Mouse (Mus musculus): ENCODE results near the gene Zfp184. TPM values are rescaled to one million over a fixed set of nuclear protein-coding genes. Genes with fewer than 3 reads are reported as not detected.

The Zfp184 gene
- polyA plus RNA-seq, 1 experiment from 2014 or later: 5.2 TPM

DNA sequence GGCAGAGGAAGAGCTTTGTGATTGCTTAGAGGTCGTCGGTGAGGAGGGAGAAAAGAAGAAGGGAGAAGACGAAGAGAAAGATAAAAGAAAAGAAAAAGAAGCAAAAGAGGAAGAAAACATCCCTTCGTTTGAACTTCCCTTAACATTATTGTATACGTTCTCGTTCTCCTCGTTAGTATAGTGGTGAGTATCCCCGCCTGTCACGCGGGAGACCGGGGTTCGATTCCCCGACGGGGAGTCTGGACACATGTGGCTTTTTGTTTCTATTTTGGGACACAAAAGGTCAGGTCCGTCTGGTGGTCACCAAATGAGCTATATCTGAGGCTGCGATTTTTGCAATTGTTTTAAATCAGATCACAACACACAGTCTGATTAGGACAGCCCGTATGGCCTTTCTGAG lies 33.7 kb upstream of the Zfp184 start:
- Histone ChIP-seq H3K9me3 (no peaks in the 10 kb centered on the region), H3K4me3 (peak overlapping the region; percentile 46), H3K4me2 (peak overlapping the region; percentile 62), H3K27me3 (replicated peaks) (peaks cover 5% of the 10 kb centered on the region; the same call in 1 of the 2 replicates), H3K9ac (peak overlapping the region; percentile 63; the same call in 1 of the 2 replicates), H3K4me1 (peaks cover 12% of the 10 kb centered on the region), H3K36me3 (no peaks in the 10 kb centered on the region), H3K27ac (replicated peaks) (no peak overlapping the region)
- 6% methylated on average over 17 of the region's 17 CpGs for WGBS
- ATAC-seq (ENCODE audit: extremely low read depth, insufficient number of reproducible peaks, low FRiP score, low TSS enrichment): no peak

DNA sequence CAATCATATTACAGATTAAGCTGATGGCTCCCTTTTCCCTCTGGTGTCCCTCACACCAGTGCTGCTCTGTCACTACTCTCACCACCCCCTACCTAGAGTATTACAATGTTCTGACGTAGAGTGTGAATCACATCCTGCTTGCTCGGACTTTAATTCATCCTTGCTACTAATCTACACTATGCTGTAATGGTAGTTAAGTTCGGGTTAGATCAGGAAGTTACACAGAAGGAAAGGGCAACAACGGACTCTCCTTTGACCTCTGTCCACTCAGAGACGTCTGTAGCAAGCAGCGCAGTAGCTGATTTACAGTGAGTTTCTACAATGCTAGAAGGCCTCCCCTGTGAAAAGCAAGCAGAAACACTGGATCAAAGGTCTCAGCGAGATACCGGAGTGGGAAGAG lies 31.0 kb upstream of the Zfp184 start:
- Histone ChIP-seq H3K36me3 (no peaks in the 10 kb centered on the region), H3K9ac (peak overlapping the region; percentile 67), H3K27me3 (replicated peaks) (peaks cover 5% of the 10 kb centered on the region; the same call in 1 of the 2 replicates), H3K4me2 (peak overlapping the region; percentile 64), H3K4me3 (peak overlapping the region; percentile 47), H3K4me1 (peaks cover 19% of the 10 kb centered on the region), H3K9me3 (no peaks in the 10 kb centered on the region), H3K27ac (replicated peaks) (peak overlapping the region; percentile 40)
- ATAC-seq (ENCODE audit: extremely low read depth, insufficient number of reproducible peaks, low FRiP score, low TSS enrichment): no peak
- 9% methylated on average over 8 of the region's 8 CpGs for WGBS

DNA sequence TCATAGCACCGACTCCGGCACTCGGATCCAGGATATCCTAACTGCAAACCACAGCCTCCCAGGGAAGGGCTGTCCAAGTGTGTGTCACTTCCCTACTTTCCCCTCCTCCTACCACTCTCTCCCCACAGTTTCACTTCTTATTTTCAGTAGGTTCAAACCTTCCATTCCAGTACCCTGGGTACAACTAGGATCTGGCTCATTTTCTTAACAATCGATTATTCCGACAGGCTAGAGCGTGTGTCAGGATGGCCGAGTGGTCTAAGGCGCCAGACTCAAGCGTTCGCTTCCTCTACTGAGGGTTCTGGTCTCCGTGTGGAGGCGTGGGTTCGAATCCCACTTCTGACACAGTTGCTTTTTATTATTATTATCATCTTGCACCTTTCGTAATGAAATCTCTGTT lies 30.3 kb upstream of the Zfp184 start:
- ATAC-seq (ENCODE audit: extremely low read depth, insufficient number of reproducible peaks, low FRiP score, low TSS enrichment): no peak; the same call in 1 of the 2 replicates
- H3K9ac ChIP-seq: peak overlapping the region; percentile 67

DNA sequence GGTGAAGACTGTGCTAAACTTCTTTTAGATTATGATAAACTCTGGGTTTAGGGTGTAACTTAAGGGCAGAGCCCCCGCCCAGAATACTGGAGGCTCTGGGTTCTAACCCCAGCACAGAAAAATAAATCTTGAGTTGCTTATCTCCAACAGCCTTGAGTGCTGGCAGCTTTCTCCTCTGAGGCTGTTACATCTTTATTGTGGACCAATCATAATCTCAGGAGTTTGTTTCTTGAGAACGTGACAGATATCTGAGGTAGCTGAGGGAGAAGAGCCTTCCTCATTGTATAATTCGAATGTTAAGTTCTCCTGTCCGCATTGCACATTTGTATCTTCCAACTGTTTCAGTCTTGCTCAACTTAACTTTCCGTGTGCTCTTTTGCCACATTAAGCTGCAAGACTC lies 29.4 kb upstream of the Zfp184 start:
- no peak overlapping the region for H3K4me3 ChIP-seq
- H3K4me2 ChIP-seq: no peak overlapping the region
- H3K36me3 ChIP-seq: no peaks in the 10 kb centered on the region
- WGBS: 48% methylated on average over 5 of the region's 5 CpGs
- no peaks in the 10 kb centered on the region for H3K9me3 ChIP-seq
- peaks cover 19% of the 10 kb centered on the region for H3K4me1 ChIP-seq
- no peak for ATAC-seq (ENCODE audit: extremely low read depth, insufficient number of reproducible peaks, low FRiP score, low TSS enrichment)
- H3K27ac ChIP-seq (replicated peaks): no peak overlapping the region
- no peak overlapping the region for H3K9ac ChIP-seq
- H3K27me3 ChIP-seq (replicated peaks): peaks cover 5% of the 10 kb centered on the region; the same call in 1 of the 2 replicates

More for the DNA sequence above, 30.3 kb upstream of the Zfp184 start:
- Histone ChIP-seq H3K4me2 (peak overlapping the region; percentile 64), H3K36me3 (no peaks in the 10 kb centered on the region), H3K9me3 (no peaks in the 10 kb centered on the region), H3K27ac (replicated peaks) (peak overlapping the region; percentile 40; the same call in 1 of the 2 replicates), H3K27me3 (replicated peaks) (peaks cover 5% of the 10 kb centered on the region; the same call in 1 of the 2 replicates), H3K4me1 (peaks cover 19% of the 10 kb centered on the region), H3K4me3 (peak overlapping the region; percentile 47)
- 5% methylated on average over 14 of the region's 14 CpGs for WGBS

DNA sequence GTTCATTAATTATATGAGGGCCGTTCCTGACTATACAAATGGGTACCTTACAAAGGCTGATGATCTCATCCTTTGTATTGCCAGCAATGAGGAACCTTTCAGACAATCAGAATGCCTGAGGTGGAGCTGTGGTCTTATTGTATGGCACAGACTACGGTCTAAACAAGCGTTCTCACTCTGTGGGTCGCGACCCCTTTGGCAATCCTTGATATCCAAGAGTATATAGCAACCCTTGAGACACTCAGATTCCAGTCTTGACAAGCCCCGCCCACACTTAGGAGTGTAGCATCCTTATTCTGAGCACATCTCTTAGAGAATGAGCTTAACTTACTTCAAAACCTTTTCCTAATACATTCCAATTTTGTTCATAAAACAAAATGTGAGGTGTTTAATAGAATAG lies 28.8 kb upstream of the Zfp184 start:
- Histone ChIP-seq H3K9ac (no peak overlapping the region), H3K4me1 (peaks cover 15% of the 10 kb centered on the region), H3K36me3 (no peaks in the 10 kb centered on the region), H3K9me3 (no peaks in the 10 kb centered on the region), H3K27ac (replicated peaks) (no peak overlapping the region), H3K27me3 (replicated peaks) (peaks cover 6% of the 10 kb centered on the region; the same call in 1 of the 2 replicates), H3K4me2 (no peak overlapping the region), H3K4me3 (no peak overlapping the region)
- ATAC-seq (ENCODE audit: extremely low read depth, insufficient number of reproducible peaks, low FRiP score, low TSS enrichment): no peak
- WGBS: 44% methylated on average over 6 of the region's 6 CpGs

DNA sequence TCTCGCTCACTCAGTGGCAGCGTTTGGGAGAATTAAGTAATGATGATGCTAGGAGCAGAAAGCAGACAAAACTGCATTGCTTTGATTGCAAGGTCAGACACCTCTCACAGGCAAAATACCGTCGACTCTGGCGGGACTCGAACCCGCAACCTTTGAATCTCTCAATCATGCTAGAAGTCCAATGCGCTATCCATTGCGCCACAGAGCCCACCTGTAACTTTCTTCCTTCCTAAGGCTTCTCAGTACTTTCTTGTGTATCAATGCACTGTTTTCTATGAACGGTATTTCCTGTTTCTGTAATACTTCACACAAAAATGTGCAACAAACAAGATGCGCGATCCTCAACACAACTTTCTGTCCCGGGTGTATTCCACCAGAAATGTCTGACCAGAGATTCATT lies 27.9 kb upstream of the Zfp184 start:
- WGBS: 5% methylated on average over 13 of the region's 13 CpGs
- H3K9me3 ChIP-seq: no peaks in the 10 kb centered on the region
- H3K4me2 ChIP-seq: peak overlapping the region; percentile 94
- peaks cover 10% of the 10 kb centered on the region; the same call in 1 of the 2 replicates for H3K27me3 ChIP-seq (replicated peaks)
- H3K27ac ChIP-seq (replicated peaks): no peak overlapping the region
- peak overlapping the region; percentile 66 for H3K4me3 ChIP-seq
- H3K9ac ChIP-seq: peak overlapping the region; percentile 82; the same call in 1 of the 2 replicates
- peaks cover 15% of the 10 kb centered on the region for H3K4me1 ChIP-seq
- ATAC-seq (ENCODE audit: extremely low read depth, insufficient number of reproducible peaks, low FRiP score, low TSS enrichment): no peak
- no peaks in the 10 kb centered on the region for H3K36me3 ChIP-seq

DNA sequence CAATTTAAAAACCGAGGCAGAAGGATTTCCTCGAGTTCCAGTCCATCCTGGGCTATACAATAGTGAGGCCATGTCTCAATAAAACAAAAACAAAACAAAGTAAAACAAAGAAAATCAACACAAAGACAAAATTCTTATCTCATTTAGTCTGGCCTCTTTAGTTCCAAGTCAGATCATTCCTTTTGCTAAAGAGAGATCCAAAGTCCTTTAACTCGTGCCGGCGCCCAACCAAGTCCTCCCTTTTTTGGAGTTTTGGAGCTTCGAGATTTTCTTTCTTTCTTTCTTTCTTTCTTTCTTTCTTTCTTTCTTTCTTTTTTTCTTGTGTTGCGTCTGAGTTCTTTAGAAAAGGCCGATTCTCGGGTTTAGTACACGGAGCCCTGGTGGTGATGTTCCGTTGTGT lies 27.4 kb upstream of the Zfp184 start:
- no peaks in the 10 kb centered on the region for H3K9me3 ChIP-seq
- peak overlapping the region; percentile 82 for H3K9ac ChIP-seq
- peaks cover 10% of the 10 kb centered on the region; the same call in 1 of the 2 replicates for H3K27me3 ChIP-seq (replicated peaks)
- peak overlapping the region; percentile 94 for H3K4me2 ChIP-seq
- no peak for ATAC-seq (ENCODE audit: extremely low read depth, insufficient number of reproducible peaks, low FRiP score, low TSS enrichment)
- no peak overlapping the region for H3K27ac ChIP-seq (replicated peaks)
- H3K4me3 ChIP-seq: peak overlapping the region; percentile 66
- WGBS: 1% methylated on average over 11 of the region's 11 CpGs
- peaks cover 15% of the 10 kb centered on the region for H3K4me1 ChIP-seq
- no peaks in the 10 kb centered on the region for H3K36me3 ChIP-seq

DNA sequence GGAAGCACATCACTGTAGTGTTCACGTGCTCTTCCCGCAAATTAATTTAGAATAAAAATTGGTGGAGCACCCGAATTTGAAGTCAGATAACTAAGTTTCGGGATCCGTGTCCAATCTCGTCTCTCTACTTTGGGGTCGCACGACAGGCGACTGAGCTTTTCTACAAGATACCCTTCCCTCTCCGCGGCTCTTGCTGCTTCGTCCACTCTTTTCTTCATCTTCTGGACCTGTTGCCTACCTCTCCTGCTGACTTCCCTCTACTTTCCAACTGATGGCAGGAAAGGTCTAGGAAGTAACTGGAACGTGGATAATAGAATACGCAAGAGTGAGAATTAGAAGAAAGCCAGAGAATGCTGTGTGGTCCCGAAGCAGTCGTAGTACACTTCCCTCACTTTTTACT lies 26.9 kb upstream of the Zfp184 start:
- Histone ChIP-seq H3K27me3 (replicated peaks) (peaks cover 10% of the 10 kb centered on the region; the same call in 1 of the 2 replicates), H3K9ac (peak overlapping the region; percentile 82), H3K9me3 (no peaks in the 10 kb centered on the region), H3K4me1 (peaks cover 15% of the 10 kb centered on the region), H3K4me3 (peak overlapping the region; percentile 66), H3K4me2 (peak overlapping the region; percentile 94), H3K27ac (replicated peaks) (no peak overlapping the region), H3K36me3 (no peaks in the 10 kb centered on the region)
- WGBS: under 1% methylated on average over 16 of the region's 16 CpGs
- ATAC-seq (ENCODE audit: extremely low read depth, insufficient number of reproducible peaks, low FRiP score, low TSS enrichment): no peak

DNA sequence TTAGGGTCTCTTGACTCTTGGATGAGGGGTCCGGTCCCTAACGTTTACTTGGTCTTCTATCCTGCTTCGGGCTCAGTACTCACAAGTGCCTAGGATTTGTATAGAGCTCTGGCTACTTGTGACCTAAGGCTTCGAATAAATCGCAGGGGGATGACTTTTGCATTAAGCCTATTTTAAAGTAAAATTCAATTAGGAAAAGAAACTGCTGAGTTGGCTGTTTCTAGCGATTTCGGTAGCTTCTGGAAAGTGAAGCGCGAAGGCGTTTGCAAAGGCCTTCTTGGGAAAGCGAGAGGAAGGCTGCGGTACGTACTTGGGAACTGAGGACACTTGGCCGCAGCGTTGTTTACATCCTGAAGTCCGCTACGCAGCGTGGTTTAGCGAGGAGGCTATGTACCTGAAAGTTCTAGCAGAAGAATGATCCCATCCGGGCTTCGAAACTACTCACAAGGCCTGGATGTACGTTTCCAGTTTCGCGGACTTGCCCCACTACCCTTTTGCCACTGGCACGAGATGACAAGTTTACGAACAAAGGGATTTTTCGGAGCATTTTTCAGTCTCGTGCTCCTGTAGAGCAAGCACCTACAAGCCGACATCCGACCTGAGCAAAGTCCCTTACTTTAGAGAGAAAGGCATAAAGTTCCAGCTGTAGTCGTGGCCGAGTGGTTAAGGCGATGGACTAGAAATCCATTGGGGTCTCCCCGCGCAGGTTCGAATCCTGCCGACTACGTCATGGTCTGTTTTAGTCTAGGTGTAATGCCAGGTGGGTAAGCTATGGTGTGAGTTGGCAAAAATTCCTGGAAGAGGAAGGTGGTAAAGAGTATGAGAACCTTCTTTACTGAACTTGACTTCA lies 26.1 kb upstream of the Zfp184 start:
- Histone ChIP-seq H3K9ac (peak overlapping the region; percentile 82), H3K4me3 (peak overlapping the region; percentile 66), H3K4me1 (peaks cover 12% of the 10 kb centered on the region), H3K27ac (replicated peaks) (peak overlapping the region; percentile 48), H3K4me2 (peak overlapping the region; percentile 94), H3K36me3 (no peaks in the 10 kb centered on the region), H3K9me3 (no peaks in the 10 kb centered on the region), H3K27me3 (replicated peaks) (peaks cover 10% of the 10 kb centered on the region; the same call in 1 of the 2 replicates)
- ATAC-seq (ENCODE audit: extremely low read depth, insufficient number of reproducible peaks, low FRiP score, low TSS enrichment): peak; percentile 76
- WGBS: under 1% methylated on average over 38 of the region's 38 CpGs

DNA sequence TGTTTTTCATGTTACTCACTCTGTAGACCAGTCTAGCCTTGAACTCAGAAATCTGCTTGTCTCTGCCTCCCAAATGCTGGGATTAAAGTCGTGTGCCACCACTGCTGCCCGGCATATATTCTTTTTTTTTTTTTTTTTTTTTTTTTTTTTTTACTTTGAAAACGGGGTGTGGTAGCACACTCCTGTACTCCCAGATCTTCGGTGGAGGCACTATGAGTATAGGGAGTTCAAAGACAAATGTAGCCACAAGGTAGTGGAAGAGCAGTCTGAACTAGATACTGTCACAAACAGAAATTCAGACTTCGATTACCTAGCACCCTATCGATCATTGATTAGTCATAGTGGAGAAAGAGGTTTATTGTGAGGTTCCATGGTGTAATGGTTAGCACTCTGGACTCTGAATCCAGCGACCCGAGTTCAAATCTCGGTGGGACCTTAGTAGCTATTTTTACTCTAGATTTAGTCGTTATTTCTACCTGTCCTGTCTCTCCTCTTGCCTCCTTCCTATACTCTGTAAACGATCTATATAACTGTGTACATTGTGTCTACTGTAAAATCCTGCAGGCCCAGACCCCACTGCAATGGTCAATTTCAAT lies 25.0 kb upstream of the Zfp184 start:
- Histone ChIP-seq H3K4me2 (peak overlapping the region; percentile 94), H3K9me3 (no peaks in the 10 kb centered on the region), H3K27ac (replicated peaks) (no peak overlapping the region), H3K4me3 (peak overlapping the region; percentile 66), H3K9ac (no peak overlapping the region), H3K27me3 (replicated peaks) (peaks cover 10% of the 10 kb centered on the region; the same call in 1 of the 2 replicates), H3K36me3 (no peaks in the 10 kb centered on the region), H3K4me1 (peaks cover 7% of the 10 kb centered on the region)
- no peak; the same call in 1 of the 2 replicates for ATAC-seq (ENCODE audit: extremely low read depth, insufficient number of reproducible peaks, low FRiP score, low TSS enrichment)
- 4% methylated on average over 11 of the region's 11 CpGs for WGBS

DNA sequence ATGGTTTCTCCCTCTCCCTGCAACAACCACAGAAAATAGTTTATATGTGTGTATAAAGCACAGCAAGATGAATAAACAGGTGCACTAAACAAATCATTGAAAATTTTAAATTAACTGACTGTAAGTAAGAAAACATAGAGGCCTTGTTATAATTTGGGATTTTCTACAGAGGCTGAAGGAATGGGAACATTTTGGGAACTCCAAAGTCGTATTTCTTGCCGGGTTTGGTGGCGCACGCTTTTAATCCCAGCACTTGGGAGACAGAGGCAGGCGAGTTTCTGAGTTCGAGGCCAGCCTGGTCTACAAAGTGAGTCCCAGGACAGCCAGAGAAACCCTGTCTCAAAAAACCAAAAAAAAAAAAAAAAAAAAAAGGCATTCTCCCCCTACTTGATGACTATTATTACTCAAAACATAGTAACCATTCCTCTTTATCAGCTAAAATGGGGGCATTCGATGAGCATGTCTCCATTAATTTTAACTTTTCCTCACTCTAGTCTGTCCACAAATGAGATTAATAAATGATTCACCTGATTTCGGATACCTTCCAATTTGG lies 24.1 kb upstream of the Zfp184 start:
- H3K4me3 ChIP-seq: no peak overlapping the region
- no peak for ATAC-seq (ENCODE audit: extremely low read depth, insufficient number of reproducible peaks, low FRiP score, low TSS enrichment)
- 33% methylated on average over 8 of the region's 8 CpGs for WGBS

More for the DNA sequence above, 24.1 kb upstream of the Zfp184 start:
- Histone ChIP-seq H3K4me2 (no peak overlapping the region), H3K27ac (replicated peaks) (no peak overlapping the region), H3K27me3 (replicated peaks) (peaks cover 9% of the 10 kb centered on the region; the same call in 1 of the 2 replicates), H3K4me1 (peaks cover 11% of the 10 kb centered on the region), H3K9me3 (no peaks in the 10 kb centered on the region), H3K36me3 (no peaks in the 10 kb centered on the region), H3K9ac (no peak overlapping the region)
